Mouse (Mus musculus): ENCODE measurements at regions not wholly inside any gene's neighbourhood (a gene's known extent, or its start where the extent isn't known, plus 50 kb on each side); places are given as distances from the start of the nearest gene placed in this dataset.

DNA sequence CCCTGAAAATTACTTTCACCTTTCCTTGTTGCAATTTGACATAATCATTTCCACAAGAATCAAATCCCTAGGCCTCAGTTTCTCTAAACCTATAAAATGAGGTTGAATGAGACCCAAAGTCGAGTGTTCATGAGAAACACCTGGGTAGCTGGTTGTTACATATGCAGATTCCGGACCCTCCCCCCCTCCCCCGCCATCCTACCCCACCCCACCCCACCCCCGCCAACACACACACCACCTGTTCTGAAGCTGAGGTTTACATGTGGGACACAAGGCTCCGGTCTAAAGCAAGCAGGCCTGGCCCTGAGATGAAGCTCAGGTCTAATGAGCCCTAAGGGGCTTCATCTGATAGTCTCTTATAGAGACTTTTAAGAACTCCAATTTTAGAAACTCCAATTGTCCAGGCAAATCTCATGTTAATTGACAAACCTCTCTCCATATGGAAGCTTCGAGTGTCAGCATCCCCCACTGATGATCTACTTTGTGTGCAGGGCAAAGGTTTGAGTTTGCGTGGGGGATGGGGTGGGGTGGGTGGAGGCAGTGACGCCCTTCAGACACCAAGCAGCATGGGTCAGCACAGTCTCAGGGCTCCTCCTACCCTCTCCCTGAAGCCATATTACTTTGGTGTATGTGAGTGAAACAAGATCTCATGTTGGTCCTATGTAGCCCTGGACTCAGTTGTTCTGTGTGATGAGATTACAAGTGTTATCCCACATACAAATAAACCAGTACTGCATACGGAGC lies 88.7 kb upstream of the Cdkn3 start:
- TF ChIP-seq POLR2A (IDR thresholded peaks at IDR 0.05; ENCODE audit: low read depth, low read length): no peak
- no peak for TF ChIP-seq CTCF (IDR thresholded peaks at IDR 0.05; ENCODE audit: extremely low read depth, insufficient read depth, insufficient read length, insufficient replicate concordance)

Data from spleen, adult 2 months (tissue).